Mouse (Mus musculus) thymus, postnatal 14 days (tissue): ENCODE results near the gene Sh2d1b2.
A peak's percentile ranks its signal among the peaks of the same experiment; 100 is the strongest.
"Not testable (repeated sequence)": the region's sequence is repeated elsewhere in the genome, so short reads cannot be mapped to it uniquely, and the experiment has no call there.

ENCODE experiments used
- DNase-seq: peaks from one replicate; pipeline ENCODE4 v3.0.0; 2021

The Sh2d1b2 gene

GRCm38 (mm10) chr1:170232688-170233087 is at the start of gene Sh2d1b2:
Sh2d1b2 (plus strand) TSS chr1:170232749.
- DNase-seq = not testable (repeated sequence)

GRCm38 (mm10) chr1:170185137-170185536 is 47.4 kb upstream of the Sh2d1b2 start:
- no peak for DNase-seq

- DNase-seq = no peak
Observed at GRCm38 (mm10) chr1:170186531-170186930, 46.0 kb upstream of the Sh2d1b2 start.

DNA sequence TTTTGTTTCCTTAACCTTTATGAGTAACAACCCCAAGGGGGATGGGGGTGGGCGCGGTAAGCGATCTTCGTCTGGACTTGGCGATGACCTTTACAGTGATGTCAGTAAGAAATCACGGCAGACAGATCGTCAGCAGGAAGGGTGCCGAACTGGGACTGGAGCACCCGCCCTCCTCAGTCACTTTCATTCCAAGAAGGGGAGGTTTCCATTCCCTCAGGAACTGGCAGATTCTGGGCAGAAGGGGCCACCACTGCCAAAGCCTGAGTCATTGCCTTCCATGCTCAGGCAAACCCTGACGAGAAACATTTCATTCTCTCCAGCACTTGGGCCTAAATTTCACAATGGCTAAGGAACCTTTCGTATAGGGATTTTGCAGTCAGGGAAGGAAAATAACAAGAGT is 43.9 kb upstream of the Sh2d1b2 start:
- no peak for DNase-seq

- DNase-seq = no peak
Observed at GRCm38 (mm10) chr1:170190225-170190624, 42.3 kb upstream of the Sh2d1b2 start.

- no peak for DNase-seq
Observed at GRCm38 (mm10) chr1:170191925-170192324, 40.6 kb upstream of the Sh2d1b2 start.

DNA sequence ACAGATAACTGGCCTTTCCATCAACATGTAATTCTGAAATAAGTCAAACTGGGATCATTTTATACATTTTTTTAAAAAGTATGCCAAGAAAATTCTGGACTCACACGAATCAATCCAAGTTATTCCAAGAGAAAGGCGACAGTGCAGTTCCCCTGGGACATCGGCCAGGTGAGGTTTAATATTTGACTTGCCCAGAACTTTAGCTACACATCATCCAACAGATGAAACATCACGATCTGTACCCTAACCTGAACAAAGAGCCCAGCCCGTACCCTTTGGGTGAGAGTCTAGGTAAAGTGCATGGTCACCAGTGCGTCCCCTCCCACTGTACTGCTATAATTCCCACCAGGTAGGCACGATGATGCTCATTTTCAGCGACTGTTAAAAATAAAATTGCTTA is 36.3 kb upstream of the Sh2d1b2 start:
- no peak for DNase-seq

GRCm38 (mm10) chr1:170200379-170200778 is 32.2 kb upstream of the Sh2d1b2 start:
- DNase-seq = peak; percentile 33

DNA sequence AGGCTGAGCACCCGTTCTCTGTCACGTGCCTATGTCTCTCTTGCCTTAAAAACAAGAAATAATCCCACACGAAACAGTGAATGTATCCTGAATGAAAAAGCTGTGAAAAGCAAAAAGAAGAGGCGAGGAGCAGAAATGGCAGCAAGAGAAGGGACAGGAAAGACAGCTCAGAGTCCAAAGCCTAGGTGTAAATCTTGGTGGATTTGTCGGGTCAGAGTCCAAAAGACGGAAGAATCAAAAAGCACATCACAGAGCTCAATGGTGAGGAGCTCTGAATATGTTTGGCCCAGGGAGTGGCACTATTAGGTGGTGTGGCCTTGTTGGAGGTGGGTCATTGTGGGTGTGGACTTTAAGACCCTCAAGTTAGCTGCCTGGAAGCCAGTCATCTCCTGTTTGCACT is 26.2 kb upstream of the Sh2d1b2 start:
- DNase-seq = no peak

- no peak for DNase-seq
Observed at GRCm38 (mm10) chr1:170213181-170213879, 19.2 kb upstream of the Sh2d1b2 start.

DNA sequence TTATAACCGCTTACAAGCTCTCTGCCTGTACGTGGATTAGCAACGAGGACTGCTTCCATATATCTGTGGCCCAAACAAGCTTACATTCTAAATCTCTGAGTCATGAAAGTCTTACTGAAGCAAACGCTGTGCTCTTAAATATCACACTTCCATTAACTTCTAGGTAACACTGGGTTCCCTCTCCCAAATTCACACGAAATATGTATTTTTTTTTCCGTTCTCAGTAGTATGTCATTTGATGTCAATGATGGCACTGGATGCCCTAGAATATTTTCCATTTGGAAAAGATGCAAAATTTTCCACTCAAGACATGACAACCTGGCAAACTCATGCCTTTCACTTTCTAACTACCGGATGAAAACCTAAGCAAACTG is 18.2 kb upstream of the Sh2d1b2 start:
- DNase-seq = no peak

DNA sequence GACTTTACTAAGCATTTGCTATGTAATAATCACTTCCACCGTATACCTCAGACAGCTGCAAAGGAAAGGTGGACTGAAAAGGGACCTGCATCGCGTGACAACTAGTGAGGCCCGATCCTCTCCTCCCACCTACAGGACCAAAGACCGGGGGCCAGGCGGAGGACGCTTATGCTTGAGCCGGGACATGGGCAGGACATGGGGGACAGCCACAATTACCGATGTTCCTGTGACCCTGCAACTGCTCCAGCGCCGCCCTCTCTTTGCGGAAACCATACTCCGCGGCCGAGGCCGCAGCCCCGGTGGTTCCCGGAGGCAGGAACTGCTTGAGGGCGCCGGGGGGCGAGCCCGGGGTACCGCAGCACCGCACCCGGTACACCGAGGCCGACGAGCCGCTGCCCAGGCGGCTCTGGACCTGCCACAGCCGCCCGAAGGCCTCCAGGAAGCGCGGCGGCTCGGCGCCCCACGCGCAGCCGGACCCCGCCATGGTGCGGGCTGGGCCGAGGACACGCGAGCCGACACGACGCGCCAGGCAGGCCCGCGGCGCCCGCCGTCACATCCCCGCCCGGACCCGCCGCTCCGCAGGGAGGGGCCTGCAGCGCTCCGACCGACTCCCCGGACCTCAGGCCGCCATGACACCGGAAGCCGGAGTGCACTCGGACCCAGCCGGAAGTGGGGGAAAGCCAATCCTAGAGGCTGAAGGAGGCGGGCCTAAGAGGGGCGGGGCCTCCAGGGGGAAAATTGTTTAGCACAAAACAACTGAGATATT is 17.6 kb upstream of the Sh2d1b2 start, which contains the start of gene Uhmk1:
Gene Uhmk1 (minus strand): TSS at position 641 of the 766 bp plus-strand sequence.
- peak; percentile 92 for DNase-seq

GRCm38 (mm10) chr1:170215590-170215989 is 17.0 kb upstream of the Sh2d1b2 start:
- no peak for DNase-seq

- DNase-seq = peak; percentile 41
Observed at GRCm38 (mm10) chr1:170218091-170218884, 14.3 kb upstream of the Sh2d1b2 start.

DNA sequence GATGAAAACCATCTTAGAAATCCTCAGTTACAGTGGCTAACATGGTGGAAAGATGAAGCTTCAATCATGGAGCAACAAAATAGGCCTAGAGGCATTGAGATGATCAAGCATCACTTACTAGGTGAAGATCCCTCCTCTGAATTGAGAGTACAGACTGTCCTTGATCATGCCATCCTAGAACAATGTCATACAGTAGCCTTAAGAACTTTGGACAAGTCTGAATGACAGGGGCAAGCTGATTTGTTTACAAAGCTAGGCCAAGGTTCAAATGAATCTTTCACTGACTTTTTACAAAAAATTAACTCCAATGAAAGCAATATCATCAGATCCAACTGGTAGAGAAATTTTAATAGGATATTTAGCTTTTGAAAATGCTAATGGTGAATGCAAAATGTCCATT is 12.2 kb upstream of the Sh2d1b2 start:
- no peak for DNase-seq

- DNase-seq = no peak
Observed at GRCm38 (mm10) chr1:170223276-170223675, 9.3 kb upstream of the Sh2d1b2 start.

GRCm38 (mm10) chr1:170245016-170245415 is 12.5 kb downstream of the Sh2d1b2 start:
- DNase-seq = no peak

DNA sequence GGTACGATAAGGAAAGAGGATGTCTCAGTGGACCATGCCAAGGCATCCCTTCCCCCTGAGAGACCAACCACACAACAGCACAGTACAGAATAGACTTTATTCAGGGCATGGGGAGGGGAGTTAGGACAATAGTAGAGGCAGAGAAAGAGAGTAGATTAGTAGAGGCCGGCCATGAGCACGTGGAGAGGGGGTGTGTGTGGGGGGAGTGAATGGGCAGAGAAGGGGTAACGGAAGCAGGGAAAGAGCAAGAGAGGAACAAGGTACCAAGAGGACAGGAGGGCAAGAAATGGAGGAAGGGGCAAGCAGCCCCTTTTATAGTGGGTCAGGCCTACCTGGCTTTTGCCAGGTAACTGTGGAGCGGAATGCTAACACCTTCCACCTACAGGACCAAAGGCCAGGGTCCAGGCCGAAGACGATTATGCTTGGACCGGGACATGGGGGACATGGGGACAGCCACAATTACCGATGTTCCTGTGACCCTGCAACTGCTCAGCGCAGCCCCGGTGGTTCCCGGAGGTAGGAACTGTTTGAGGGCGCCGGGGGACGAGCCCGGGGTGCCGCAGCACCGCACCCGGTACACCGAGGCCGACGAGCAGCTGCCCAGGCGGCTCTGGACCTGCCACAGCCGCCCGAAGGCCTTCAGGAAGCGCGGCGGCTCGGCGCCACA is 22.5 kb downstream of the Sh2d1b2 start:
- peak; percentile 28 for DNase-seq

DNA sequence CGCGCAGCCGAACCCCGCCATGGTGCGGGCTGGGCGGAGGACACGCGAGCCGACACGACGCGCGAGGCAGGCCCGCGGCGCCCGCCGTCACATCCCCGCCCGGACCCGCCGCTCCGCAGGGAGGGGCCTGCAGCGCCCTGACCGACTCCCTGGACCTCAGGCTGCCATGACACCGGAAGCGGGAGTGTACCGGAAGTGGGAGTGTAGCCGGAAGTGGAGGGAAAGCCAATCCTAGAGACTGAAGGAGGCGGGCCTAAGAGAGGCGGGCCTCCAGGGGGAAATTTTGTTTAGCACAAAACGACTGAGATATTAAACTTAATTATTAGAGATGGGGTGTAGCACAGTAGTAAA is 23.0 kb downstream of the Sh2d1b2 start:
- peak; percentile 80 for DNase-seq

DNA sequence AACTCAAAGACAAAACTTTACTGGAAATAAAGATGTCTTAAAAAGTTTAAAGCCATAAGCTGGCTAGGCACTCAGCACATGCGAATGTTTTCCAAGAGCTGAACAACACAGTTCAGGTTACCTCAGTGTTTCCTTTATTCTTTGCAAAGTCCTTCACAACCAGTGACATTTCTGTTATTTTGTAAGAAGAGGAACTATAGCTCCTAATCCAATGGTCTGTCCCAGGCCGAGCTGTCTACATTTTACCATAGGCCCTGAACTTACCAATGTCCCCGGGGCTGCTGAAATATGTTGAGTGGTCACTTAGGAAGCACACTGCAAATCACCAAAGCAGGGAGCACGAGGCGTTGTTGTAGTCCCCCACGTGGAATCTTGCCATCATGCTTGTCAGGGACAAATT is 37.7 kb downstream of the Sh2d1b2 start:
- no peak for DNase-seq

DNA sequence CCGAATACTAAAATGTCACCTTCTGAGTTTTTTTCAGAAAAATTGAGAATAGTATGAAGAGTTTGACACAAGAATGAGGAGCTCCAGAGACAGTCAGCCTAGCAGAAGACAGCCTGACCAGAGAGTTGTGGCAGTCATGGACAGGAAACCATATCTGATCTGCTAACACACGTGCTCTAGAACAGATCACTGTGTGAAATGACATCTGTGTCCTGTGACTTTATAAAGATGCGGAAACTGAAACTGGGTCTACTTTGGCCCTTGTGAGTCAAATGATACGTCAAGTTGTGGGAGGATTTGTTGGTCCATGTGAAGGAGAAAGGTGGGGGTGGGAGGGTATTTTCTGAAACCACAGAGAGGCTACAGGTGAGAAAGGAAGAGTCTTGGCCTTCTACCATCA is 38.1 kb downstream of the Sh2d1b2 start:
- no peak for DNase-seq

DNA sequence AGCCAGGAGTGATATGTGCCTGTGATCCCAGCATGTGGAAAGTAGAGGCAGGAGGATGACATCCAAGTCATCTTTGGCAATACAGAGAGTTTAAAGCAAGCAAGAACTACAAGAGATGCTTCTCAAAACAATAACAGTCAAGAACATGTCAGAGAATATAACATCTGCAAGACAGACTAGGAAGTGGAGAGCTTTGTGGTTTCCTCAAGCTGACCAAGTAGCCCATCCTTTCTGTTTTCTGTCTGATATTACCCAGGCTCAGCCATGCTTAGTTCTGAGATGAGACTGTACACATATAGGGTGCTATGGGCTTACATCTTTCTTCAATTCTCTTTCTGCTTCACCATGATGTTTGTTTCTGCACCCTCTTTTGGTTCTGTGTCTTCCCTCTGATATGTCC is 40.7 kb downstream of the Sh2d1b2 start:
- no peak for DNase-seq

DNA sequence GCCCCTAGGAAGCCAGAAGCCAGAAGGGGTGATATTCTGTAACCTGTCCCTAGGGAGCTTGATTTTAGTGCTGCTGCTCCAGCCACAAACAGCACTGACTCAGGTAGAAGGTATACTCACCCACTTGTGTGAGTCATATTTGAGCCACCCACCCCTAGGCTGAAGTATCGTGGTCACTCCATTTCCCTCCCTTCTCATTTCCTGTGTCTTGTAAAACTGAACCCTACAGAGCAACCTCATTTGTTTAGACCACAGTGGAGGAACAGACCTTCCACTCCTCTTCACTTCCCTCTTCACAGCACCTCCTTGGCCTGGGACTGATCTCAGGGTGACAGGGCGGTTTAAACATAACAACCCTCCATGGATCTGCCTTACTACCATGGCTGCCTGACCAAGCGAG is 44.5 kb downstream of the Sh2d1b2 start, which contains the start of gene Sh2d1b1:
Gene Sh2d1b1 (plus strand): TSS at position 305 of the 400 bp plus-strand sequence.
- DNase-seq = no peak
